Mouse (Mus musculus) megakaryocyte, embryonic 14.5 days (primary cell): ENCODE measurements around the gene Sall2.

ENCODE experiments used
- FLI1 ChIP-seq: IDR thresholded peaks from 2 replicates; pipeline ENCODE4 v1.6.1; 2012; ENCODE audit warnings: low read length, inconsistent platforms, mixed read lengths
- GATA1 ChIP-seq: IDR thresholded peaks from 3 replicates; pipeline ENCODE4 v1.6.1; 2012; ENCODE audit warnings: mixed read lengths, low read length, inconsistent platforms, borderline replicate concordance

GRCm38 (mm10) chr14:52338751-52339511 is 10.4 kb upstream of the Sall2 start:
- TF ChIP-seq GATA1 (no peak), FLI1 (no peak)
